Mouse (Mus musculus) hindbrain, embryonic 16.5 days (tissue): ENCODE data around the gene Rab35. TPM values are rescaled to one million over a fixed set of nuclear protein-coding genes. Genes with fewer than 3 reads are reported as not detected.
A peak's percentile ranks its signal among the peaks of the same experiment; 100 is the strongest.

Experiments
- ATAC-seq: fragments of 200-750 bp; cut with Nextera tagmentation; 2 replicates; pipeline ENCODE4 v1.8.0; 2017; ENCODE audit warnings: moderate TSS enrichment, moderate library complexity
- H3K27ac ChIP-seq: fragments of 300-500 bp; sonication (generic); 2 replicates; pipeline ENCODE4 v1.5.1; 2014; ENCODE audit warnings: low read depth, mild to moderate bottlenecking, control low read depth, low read length, moderate library complexity
- H3K27me3 ChIP-seq: fragments of 300-500 bp; sonication (generic); replicated peaks from 2 replicates; pipeline ENCODE4 v1.6.1; 2014; ENCODE audit warnings: low read length; ENCODE audit not compliant: control insufficient read depth, insufficient read depth
- H3K36me3 ChIP-seq: fragments of 300-500 bp; sonication (generic); 2 replicates; pipeline ENCODE4 v1.6.1; 2014; ENCODE audit warnings: mild to moderate bottlenecking, low read length, moderate library complexity, mixed read lengths; ENCODE audit not compliant: control insufficient read depth, insufficient read depth
- H3K4me1 ChIP-seq: fragments of 300-500 bp; sonication (generic); 2 replicates; pipeline ENCODE4 v1.6.1; 2014; ENCODE audit warnings: low read depth, low read length; ENCODE audit not compliant: control insufficient read depth, insufficient read depth
- H3K4me2 ChIP-seq: fragments of 300-500 bp; sonication (generic); 2 replicates; pipeline ENCODE4 v1.6.1; 2014; ENCODE audit warnings: mild to moderate bottlenecking, low read length, control low read depth, moderate library complexity
- H3K4me3 ChIP-seq: fragments of 300-500 bp; sonication (generic); 2 replicates; pipeline ENCODE4 v1.5.1; 2014; ENCODE audit warnings: mild to moderate bottlenecking, low read length, control low read depth, moderate library complexity
- H3K9ac ChIP-seq: fragments of 300-500 bp; sonication (generic); 2 replicates; pipeline ENCODE4 v1.6.1; 2014; ENCODE audit warnings: low read depth, mild to moderate bottlenecking, control low read depth, low read length, moderate library complexity
- H3K9me3 ChIP-seq: fragments of 300-500 bp; sonication (generic); 2 replicates; pipeline ENCODE4 v1.6.1; 2014; ENCODE audit warnings: mild to moderate bottlenecking, low read length, moderate library complexity; ENCODE audit not compliant: control insufficient read depth
- WGBS: fragments of 180-500 bp; shearing (Covaris S2); extraction: QIAGEN DNeasy Blood & Tissue Kit; methylation state at CpG from one replicate; pipeline ENCODE4 v1.1.7; 2014; 5-methylcytosine and 5-hydroxymethylcytosine counted together
- polyA plus RNA-seq: library from polyadenylated mRNA; unstranded; fragments of >200 nt; fragmentation: Nextera tagmentation; extraction: Ambion mirVana; gene quantifications from 2 replicates; pipeline ENCODE4 v1.2.1, GENCODE M21; 2015

Rab35 gene
- polyA plus RNA-seq, 1 experiment from 2014 or later, result 8.3 TPM

GRCm38 (mm10) chr5:115633060-115633459 is 1.4 kb downstream of the Rab35 start:
- ATAC-seq, result no peak
- Histone ChIP-seq H3K4me1 (peaks cover 25% of the 10 kb centered on the region), H3K36me3 (no peaks in the 10 kb centered on the region), H3K27ac (no peak overlapping the region), H3K4me3 (peak overlapping the region; percentile 93), H3K9ac (peak overlapping the region; percentile 91; the same call in 1 of the 2 replicates), H3K4me2 (peak overlapping the region; percentile 82), H3K9me3 (no peaks in the 10 kb centered on the region), H3K27me3 (no peaks in the 10 kb centered on the region)
- WGBS, result 48% methylated on average over 4 of the region's 4 CpGs

DNA sequence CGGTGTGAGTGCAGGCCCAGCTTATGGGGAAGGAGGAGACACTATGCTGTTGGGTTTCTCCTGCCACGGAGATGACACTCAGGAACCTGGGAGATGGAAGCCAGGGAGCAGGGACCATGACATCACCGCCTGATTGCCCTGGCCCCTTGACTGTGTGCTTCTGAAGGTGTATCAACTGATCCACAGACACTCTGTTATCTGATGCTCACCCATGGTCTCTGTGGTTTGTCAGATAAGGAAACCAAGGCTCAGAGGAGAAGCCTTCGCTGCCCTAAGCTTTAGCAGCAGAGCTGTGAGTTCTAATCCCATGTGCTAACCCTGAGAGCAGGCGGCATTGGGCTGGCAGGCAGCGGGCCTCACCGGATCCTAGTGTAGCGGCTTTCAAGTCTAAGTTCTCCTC is 2.3 kb downstream of the Rab35 start:
- 88% methylated on average over 8 of the region's 8 CpGs for WGBS
- Histone ChIP-seq H3K27ac (no peak overlapping the region), H3K9me3 (no peaks in the 10 kb centered on the region), H3K27me3 (no peaks in the 10 kb centered on the region), H3K4me3 (no peak overlapping the region), H3K4me1 (peaks cover 25% of the 10 kb centered on the region), H3K9ac (no peak overlapping the region), H3K36me3 (peaks cover 5% of the 10 kb centered on the region; the same call in 1 of the 2 replicates), H3K4me2 (no peak overlapping the region)
- ATAC-seq, result no peak

- no peak overlapping the region for H3K4me2 ChIP-seq
- H3K9ac ChIP-seq, result no peak overlapping the region
- H3K9me3 ChIP-seq, result no peaks in the 10 kb centered on the region
- peaks cover 8% of the 10 kb centered on the region for H3K36me3 ChIP-seq
- H3K4me3 ChIP-seq, result no peak overlapping the region
- peaks cover 25% of the 10 kb centered on the region for H3K4me1 ChIP-seq
- no peak for ATAC-seq
- H3K27ac ChIP-seq, result no peak overlapping the region
- H3K27me3 ChIP-seq, result no peaks in the 10 kb centered on the region
- 66% methylated on average over 6 of the region's 6 CpGs for WGBS
Measured at GRCm38 (mm10) chr5:115635536-115635935, 3.8 kb downstream of the Rab35 start.

GRCm38 (mm10) chr5:115644192-115644591 is 12.5 kb downstream of the Rab35 start:
- Histone ChIP-seq H3K27ac (no peak overlapping the region), H3K9me3 (no peaks in the 10 kb centered on the region), H3K27me3 (no peaks in the 10 kb centered on the region), H3K4me3 (no peak overlapping the region), H3K36me3 (peaks cover 41% of the 10 kb centered on the region), H3K4me1 (no peaks in the 10 kb centered on the region), H3K4me2 (no peak overlapping the region), H3K9ac (no peak overlapping the region)
- peak; percentile 38; the same call in 1 of the 2 replicates for ATAC-seq
- 84% methylated on average over 9 of the region's 9 CpGs for WGBS

- H3K9me3 ChIP-seq, result no peaks in the 10 kb centered on the region
- ATAC-seq, result no peak
- no peak overlapping the region for H3K4me2 ChIP-seq
- peaks cover 9% of the 10 kb centered on the region for H3K4me1 ChIP-seq
- peaks cover 25% of the 10 kb centered on the region for H3K36me3 ChIP-seq
- 0 out of 2 replicates have a peak overlapping the region, but pooled peaks have one; percentile 1 for H3K9ac ChIP-seq
- WGBS, result 55% methylated on average over 3 of the region's 3 CpGs
- no peak overlapping the region for H3K4me3 ChIP-seq
- no peak overlapping the region for H3K27ac ChIP-seq
- no peaks in the 10 kb centered on the region for H3K27me3 ChIP-seq
Measured at GRCm38 (mm10) chr5:115648876-115649275, 17.2 kb downstream of the Rab35 start.

DNA sequence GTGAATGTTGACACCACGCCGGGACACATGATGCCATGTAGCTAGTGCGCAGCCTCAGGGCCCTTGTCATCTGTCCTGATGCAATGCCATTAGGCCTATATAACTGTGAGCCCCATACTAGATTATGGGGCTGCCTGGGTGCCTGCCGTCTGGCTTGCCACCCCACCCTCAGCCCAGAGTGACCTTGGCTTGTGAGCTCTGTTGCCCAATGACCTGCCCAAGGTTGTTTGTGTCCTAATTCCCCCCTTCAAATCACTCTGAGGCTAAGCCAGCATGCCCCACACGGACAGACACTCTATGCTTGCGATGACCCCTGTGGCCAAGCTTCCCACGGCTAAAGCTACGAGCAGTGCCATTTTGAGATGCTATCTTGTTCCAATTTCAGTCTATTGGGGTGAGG is 18.0 kb downstream of the Rab35 start:
- no peak overlapping the region for H3K27ac ChIP-seq
- H3K9me3 ChIP-seq, result no peaks in the 10 kb centered on the region
- H3K4me2 ChIP-seq, result no peak overlapping the region
- H3K27me3 ChIP-seq, result no peaks in the 10 kb centered on the region
- H3K4me1 ChIP-seq, result peaks cover 9% of the 10 kb centered on the region
- H3K36me3 ChIP-seq, result peaks cover 22% of the 10 kb centered on the region
- ATAC-seq, result no peak
- H3K9ac ChIP-seq, result no peak overlapping the region
- 91% methylated on average over 8 of the region's 8 CpGs for WGBS
- no peak overlapping the region for H3K4me3 ChIP-seq

GRCm38 (mm10) chr5:115650885-115651284 is 19.2 kb downstream of the Rab35 start:
- no peak overlapping the region for H3K4me2 ChIP-seq
- H3K36me3 ChIP-seq, result peaks cover 18% of the 10 kb centered on the region
- H3K4me3 ChIP-seq, result no peak overlapping the region
- H3K4me1 ChIP-seq, result peaks cover 9% of the 10 kb centered on the region
- H3K27me3 ChIP-seq, result no peaks in the 10 kb centered on the region
- no peak overlapping the region for H3K9ac ChIP-seq
- WGBS, result 85% methylated on average over 10 of the region's 10 CpGs
- no peak overlapping the region for H3K27ac ChIP-seq
- ATAC-seq, result no peak
- H3K9me3 ChIP-seq, result no peaks in the 10 kb centered on the region

- H3K27me3 ChIP-seq, result no peaks in the 10 kb centered on the region
- no peak overlapping the region for H3K4me3 ChIP-seq
- H3K4me1 ChIP-seq, result peaks cover 9% of the 10 kb centered on the region
- peak overlapping the region; percentile 73; the same call in 1 of the 2 replicates for H3K4me2 ChIP-seq
- no peak for ATAC-seq
- no peaks in the 10 kb centered on the region for H3K9me3 ChIP-seq
- WGBS, result 90% methylated on average over 10 of the region's 10 CpGs
- peaks cover 12% of the 10 kb centered on the region for H3K36me3 ChIP-seq
- H3K27ac ChIP-seq, result peak overlapping the region; percentile 88
- H3K9ac ChIP-seq, result no peak overlapping the region; the same call in 1 of the 2 replicates
Measured at GRCm38 (mm10) chr5:115651821-115652220, 20.1 kb downstream of the Rab35 start.

DNA sequence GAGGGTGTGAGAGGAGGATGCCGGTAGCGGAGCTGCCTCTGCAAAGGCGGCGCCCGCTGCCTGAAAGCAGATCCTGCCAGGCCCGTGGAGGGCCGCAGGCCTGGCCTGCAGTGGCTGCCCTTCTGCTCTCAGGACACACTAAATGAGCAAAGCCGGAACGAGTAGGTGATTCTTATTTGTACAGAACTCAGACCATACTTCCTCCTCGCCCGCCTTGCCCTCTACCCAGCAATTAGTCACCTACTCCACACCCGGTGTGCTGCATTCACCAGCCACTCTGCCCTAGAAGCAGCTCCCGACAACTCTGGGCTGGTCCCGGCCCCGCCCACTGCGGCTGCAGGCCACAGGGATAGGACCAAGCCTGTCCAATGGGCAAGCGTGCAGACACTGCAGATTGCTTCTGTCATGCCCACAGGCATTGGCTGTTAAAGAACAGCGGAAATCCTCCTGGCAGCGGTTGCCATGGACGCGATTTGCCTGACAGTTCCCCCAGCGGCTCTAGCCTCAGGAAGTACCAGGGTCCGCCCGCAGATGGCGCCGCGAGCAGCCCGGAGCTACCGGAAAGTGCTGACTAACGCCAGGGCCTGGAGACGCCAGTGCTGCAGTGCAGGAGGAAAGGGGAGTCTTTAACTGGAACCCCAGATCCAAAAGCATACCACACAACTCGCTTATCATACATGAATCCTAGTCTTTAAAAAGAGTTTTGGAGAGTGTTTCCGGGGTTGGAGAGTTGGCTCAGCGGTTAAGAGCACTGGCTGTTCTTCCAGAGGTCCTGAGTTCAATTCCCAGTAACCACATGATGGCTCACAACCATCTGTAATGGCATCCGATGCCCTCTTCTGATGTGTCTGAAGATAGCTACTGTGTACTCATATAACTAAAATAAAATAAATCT is 21.2 kb downstream of the Rab35 start:
- 4% methylated on average over 35 of the region's 35 CpGs for WGBS
- no peaks in the 10 kb centered on the region for H3K9me3 ChIP-seq
- peaks cover 6% of the 10 kb centered on the region for H3K36me3 ChIP-seq
- peak overlapping the region; percentile 68 for H3K9ac ChIP-seq
- peak overlapping the region; percentile 45 for H3K4me3 ChIP-seq
- H3K27me3 ChIP-seq, result no peaks in the 10 kb centered on the region
- ATAC-seq, result peak; percentile 100
- H3K4me1 ChIP-seq, result peaks cover 9% of the 10 kb centered on the region
- H3K27ac ChIP-seq, result peak overlapping the region; percentile 88
- H3K4me2 ChIP-seq, result peak overlapping the region; percentile 73
